Mouse (Mus musculus) cerebellum, adult (tissue): ENCODE results near the gene Sebox.
A peak's percentile ranks its signal among the peaks of the same experiment; 100 is the strongest.

Source experiments
- ATAC-seq: cut with Nextera tagmentation; 2 replicates; pipeline ENCODE4 v1.9.2; 2017; ENCODE audit warnings: mild to moderate bottlenecking, moderate library complexity, mixed read lengths; ENCODE audit not compliant: insufficient number of reproducible peaks, low FRiP score, low TSS enrichment

The Sebox gene

GRCm38 (mm10) chr11:78497544-78498522 is 5.4 kb upstream of the Sebox start, which contains the start of gene Sarm1:
Sarm1 (minus strand) TSS chr11:78497754.
- ATAC-seq = peak; percentile 90

- no peak for ATAC-seq
Observed at GRCm38 (mm10) chr11:78499004-78499403, 4.2 kb upstream of the Sebox start, which contains the start of gene Vtn. Vtn (plus strand) TSS chr11:78499091.

GRCm38 (mm10) chr11:78499543-78499942 is 3.7 kb upstream of the Sebox start:
- no peak for ATAC-seq

DNA sequence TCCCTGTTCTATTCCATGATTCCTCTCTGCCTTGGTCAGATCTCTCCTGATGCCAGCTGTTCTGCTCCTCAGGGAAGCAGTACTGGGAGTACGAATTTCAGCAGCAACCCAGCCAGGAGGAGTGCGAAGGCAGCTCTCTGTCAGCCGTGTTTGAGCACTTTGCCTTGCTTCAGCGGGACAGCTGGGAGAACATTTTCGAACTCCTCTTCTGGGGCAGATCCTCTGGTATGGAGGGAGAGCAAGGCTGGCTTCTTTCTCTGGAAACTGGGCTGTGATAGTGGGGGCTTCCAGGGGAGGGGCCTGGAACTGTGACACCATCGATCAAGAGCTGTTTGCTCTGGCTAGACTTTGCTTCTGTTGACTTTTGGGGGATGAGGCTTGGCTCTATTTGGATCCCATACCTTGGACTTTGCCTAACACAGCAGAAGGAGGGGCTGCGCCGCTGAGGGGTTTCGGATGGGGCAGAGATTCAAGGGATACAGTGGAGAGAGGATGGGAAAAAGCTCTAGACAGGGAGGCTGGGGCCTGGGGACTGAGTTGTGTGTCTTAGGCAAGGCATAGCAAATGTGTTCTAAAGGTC is 2.5 kb upstream of the Sebox start:
- no peak for ATAC-seq

GRCm38 (mm10) chr11:78501529-78501928 is 1.7 kb upstream of the Sebox start:
- no peak for ATAC-seq

DNA sequence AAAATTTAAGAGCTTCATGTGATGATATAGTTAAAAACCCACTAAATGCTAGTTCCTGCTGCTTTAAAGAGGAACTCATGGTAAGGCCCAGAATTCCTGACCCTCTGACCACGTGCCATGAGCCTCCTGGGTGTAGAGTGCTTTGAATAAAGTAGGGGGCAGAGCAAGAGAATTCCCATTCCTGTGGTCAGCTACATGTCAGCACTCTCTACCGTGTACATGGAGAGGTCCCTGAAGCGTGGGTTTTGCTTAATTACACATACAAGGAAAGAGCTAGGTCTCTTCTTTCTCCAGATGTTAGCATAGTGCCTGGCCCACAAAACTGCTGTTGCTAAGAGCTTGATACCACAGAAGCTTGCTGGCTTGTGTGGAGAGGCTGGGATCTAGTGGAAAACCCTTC is 2.2 kb downstream of the Sebox start:
- ATAC-seq = no peak

DNA sequence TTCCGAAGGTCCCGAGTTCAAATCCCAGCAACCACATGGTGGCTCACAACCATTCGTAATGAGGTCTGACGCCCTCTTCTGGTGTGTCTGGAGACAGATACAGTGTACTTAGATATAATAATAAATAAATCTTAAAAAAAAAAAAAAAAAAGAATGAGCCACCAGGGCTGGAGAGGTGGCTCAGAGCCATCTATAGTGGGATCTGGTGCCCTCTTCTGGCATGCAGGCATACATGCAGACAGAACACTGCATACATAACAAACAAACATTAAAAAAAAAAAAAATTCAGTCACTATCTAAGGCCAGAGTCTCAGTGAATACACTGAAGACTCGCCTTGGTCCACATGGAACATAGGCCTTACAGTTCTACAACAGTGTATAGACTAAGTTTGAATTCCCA is 5.9 kb downstream of the Sebox start:
- no peak for ATAC-seq

- ATAC-seq = peak; percentile 84
Observed at GRCm38 (mm10) chr11:78512025-78512957, 9.0 kb downstream of the Sebox start, which contains the start of the genes Tmem199 and Poldip2. Tmem199 (minus strand) TSS chr11:78512172. Poldip2 (plus strand) TSS chr11:78512193.

DNA sequence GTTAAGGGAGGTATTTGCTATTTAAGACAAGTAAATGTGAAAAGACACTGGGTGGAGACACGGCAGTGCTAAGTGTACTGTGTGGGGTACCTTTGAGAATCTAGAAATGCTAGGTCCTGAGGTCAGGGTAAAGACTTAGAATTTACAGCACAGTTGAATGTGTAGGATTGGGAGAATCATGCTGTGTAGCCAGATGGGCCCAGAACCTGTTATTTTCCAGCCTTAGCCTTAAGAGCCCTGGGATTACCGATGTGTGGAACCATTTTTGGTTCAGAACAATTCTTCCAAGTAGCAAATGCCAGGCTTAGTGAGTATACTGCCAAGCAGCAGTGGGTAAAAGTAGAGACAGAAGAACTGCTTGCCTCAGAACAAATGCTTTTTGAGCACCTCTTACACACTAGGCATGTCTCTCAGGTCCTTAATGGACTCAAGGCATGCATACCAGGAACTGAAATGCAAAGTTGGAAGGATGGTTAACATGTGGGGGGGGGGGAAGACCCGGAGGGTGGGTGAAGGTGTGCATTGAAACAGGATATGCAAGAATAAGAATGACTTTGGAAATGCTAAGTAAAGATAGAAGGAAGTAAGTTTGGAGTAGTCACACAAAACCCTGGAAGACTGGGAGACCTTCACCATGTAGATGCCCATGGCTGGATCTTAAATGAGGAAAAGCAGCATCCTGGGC is 10.0 kb downstream of the Sebox start:
- ATAC-seq = no peak

GRCm38 (mm10) chr11:78515549-78516325 is 12.5 kb downstream of the Sebox start:
- no peak for ATAC-seq

DNA sequence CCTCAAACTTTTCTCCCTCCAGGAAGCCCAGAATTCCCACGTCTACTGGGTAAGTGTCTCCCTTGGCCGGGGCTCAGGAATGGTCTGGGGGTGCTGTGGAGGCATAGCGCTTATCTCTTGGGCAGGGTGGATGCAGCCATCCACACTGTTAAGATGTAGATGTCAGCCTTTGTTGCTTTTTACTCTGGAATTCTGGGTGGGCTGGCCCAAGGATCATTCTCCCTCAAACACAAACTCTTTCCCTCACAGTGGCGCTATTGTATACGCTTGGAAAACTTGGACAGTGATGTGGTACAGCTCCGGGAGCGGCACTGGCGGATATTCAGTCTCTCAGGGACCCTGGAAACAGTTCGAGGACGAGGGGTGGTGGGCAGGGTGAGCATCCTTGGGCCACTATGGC is 15.7 kb downstream of the Sebox start:
- ATAC-seq = no peak

DNA sequence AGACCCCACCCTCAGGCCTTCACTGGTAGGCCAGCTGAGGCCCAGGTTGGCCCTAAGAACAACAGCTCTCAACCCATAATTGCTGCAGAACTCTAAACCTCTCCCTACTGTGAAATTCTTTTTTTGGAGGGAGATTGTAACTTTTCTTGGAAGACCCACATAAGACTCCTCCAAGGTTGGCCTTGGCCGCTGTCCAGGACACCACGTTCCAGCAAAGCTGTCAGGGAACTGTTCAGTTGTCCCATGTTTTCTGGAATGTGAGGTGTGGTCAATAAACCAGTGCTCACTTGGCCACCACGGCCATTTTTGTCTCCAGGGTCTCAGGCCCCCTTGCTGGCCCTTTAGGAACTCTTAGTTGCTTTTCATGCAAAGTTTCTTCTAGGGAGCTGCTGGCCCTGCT is 18.6 kb downstream of the Sebox start:
- no peak for ATAC-seq

DNA sequence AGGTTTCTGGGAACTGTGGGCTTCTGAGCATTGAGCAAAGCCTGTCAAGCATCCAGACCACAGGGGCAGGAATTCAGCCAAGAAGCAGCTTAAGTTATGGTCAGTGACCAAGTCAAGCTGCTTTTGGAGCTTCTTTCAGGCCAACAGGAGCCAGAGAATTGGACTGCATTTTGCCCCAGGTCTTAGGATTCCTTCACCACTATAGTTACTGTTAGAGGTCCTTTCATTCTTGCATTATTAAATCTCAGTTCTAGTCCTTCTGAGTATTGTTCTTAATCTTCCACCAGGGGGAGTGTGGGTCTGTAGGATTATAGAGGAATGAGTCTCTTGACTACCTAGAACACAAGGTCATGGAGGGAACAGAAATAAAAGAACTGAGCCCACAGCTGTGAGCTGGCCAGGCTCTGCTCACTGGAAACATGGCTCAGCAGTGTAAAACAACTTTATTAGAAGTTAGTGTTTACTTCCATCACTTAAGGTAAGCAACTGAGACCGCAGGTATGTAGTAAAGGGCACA is 19.3 kb downstream of the Sebox start:
- no peak for ATAC-seq

- ATAC-seq = no peak
Observed at GRCm38 (mm10) chr11:78523241-78523955, 20.2 kb downstream of the Sebox start.

GRCm38 (mm10) chr11:78524838-78525237 is 21.6 kb downstream of the Sebox start:
- ATAC-seq = no peak

- ATAC-seq = no peak
Observed at GRCm38 (mm10) chr11:78528714-78529113, 25.5 kb downstream of the Sebox start.

- ATAC-seq = no peak
Observed at GRCm38 (mm10) chr11:78530001-78530400, 26.8 kb downstream of the Sebox start.

DNA sequence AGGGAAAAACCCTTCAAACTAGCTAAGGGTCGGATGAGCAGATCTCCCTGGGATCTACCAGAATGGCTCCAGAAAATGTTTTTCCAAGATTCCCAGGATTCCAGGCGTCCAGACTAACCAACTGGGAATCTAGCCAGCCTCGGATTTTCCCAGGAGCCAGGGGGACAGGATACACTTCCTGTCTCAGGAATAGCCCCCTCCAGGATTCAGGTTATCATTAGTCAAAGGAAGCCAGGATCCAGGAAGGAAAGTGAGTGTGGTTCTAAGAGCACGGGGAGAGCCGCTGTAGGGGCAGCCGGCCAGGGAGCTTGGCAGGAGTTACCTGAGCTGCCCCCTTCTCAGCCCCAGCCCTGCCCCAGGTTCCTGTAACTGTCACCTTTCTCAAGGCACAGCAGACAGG is 27.8 kb downstream of the Sebox start:
- ATAC-seq = no peak
